Mouse (Mus musculus): ENCODE measurements at regions not wholly inside any gene's neighbourhood (a gene's known extent, or its start where the extent isn't known, plus 50 kb on each side); places are given as distances from the start of the nearest gene placed in this dataset.

- Histone ChIP-seq H3K9me3 (ENCODE audit: control insufficient read depth, low read depth, low read length) (no peaks in the 10 kb centered on the region), H3K4me3 (ENCODE audit: low read depth, low read length) (no peak overlapping the region), H3K4me2 (replicated peaks; ENCODE audit: low read depth, low read length) (no peak overlapping the region), H3K27ac (ENCODE audit: low read length) (no peak overlapping the region), H3K4me1 (ENCODE audit: control insufficient read depth, insufficient read depth, low read length) (no peaks in the 10 kb centered on the region), H3K36me3 (ENCODE audit: control insufficient read depth, insufficient read depth, low read length) (no peaks in the 10 kb centered on the region), H3K9ac (replicated peaks; ENCODE audit: low read depth, low read length) (no peak overlapping the region), H3K27me3 (ENCODE audit: control insufficient read depth, insufficient read depth, low read length) (no peaks in the 10 kb centered on the region)
- WGBS: 70% methylated on average over 7 of the region's 7 CpGs
- no peak for ATAC-seq (ENCODE audit: insufficient number of reproducible peaks, insufficient read depth, low FRiP score, low read depth)
Observed at GRCm38 (mm10) chr7:137611891-137612522, 174.6 kb downstream of the Glrx3 start.

- Histone ChIP-seq H3K4me1 (ENCODE audit: control insufficient read depth, insufficient read depth, low read length) (no peaks in the 10 kb centered on the region), H3K4me2 (replicated peaks; ENCODE audit: low read depth, low read length) (no peak overlapping the region), H3K27me3 (ENCODE audit: control insufficient read depth, insufficient read depth, low read length) (no peaks in the 10 kb centered on the region), H3K9me3 (ENCODE audit: control insufficient read depth, low read depth, low read length) (no peaks in the 10 kb centered on the region), H3K9ac (replicated peaks; ENCODE audit: low read depth, low read length) (no peak overlapping the region), H3K27ac (ENCODE audit: low read length) (no peak overlapping the region), H3K36me3 (ENCODE audit: control insufficient read depth, insufficient read depth, low read length) (no peaks in the 10 kb centered on the region), H3K4me3 (ENCODE audit: low read depth, low read length) (no peak overlapping the region)
- 45% methylated on average over 5 of the region's 5 CpGs for WGBS
- ATAC-seq (ENCODE audit: insufficient number of reproducible peaks, insufficient read depth, low FRiP score, low read depth): no peak
Observed at GRCm38 (mm10) chr7:137618406-137619133, 181.2 kb downstream of the Glrx3 start.

GRCm38 (mm10) chr7:137619286-137619789 is 181.9 kb downstream of the Glrx3 start:
- H3K4me2 ChIP-seq (replicated peaks; ENCODE audit: low read depth, low read length): no peak overlapping the region
- H3K36me3 ChIP-seq (ENCODE audit: control insufficient read depth, insufficient read depth, low read length): no peaks in the 10 kb centered on the region
- no peak overlapping the region for H3K9ac ChIP-seq (replicated peaks; ENCODE audit: low read depth, low read length)
- no peak overlapping the region for H3K27ac ChIP-seq (ENCODE audit: low read length)
- no peak for ATAC-seq (ENCODE audit: insufficient number of reproducible peaks, insufficient read depth, low FRiP score, low read depth)
- H3K27me3 ChIP-seq (ENCODE audit: control insufficient read depth, insufficient read depth, low read length): no peaks in the 10 kb centered on the region
- no peaks in the 10 kb centered on the region for H3K4me1 ChIP-seq (ENCODE audit: control insufficient read depth, insufficient read depth, low read length)
- 61% methylated on average over 6 of the region's 6 CpGs for WGBS
- H3K4me3 ChIP-seq (ENCODE audit: low read depth, low read length): no peak overlapping the region
- H3K9me3 ChIP-seq (ENCODE audit: control insufficient read depth, low read depth, low read length): no peaks in the 10 kb centered on the region

- H3K27ac ChIP-seq (ENCODE audit: low read length): no peak overlapping the region
- no peak overlapping the region for H3K4me2 ChIP-seq (replicated peaks; ENCODE audit: low read depth, low read length)
- H3K4me3 ChIP-seq (ENCODE audit: low read depth, low read length): no peak overlapping the region
- no peaks in the 10 kb centered on the region for H3K36me3 ChIP-seq (ENCODE audit: control insufficient read depth, insufficient read depth, low read length)
- no peaks in the 10 kb centered on the region for H3K9me3 ChIP-seq (ENCODE audit: control insufficient read depth, low read depth, low read length)
- no peaks in the 10 kb centered on the region for H3K27me3 ChIP-seq (ENCODE audit: control insufficient read depth, insufficient read depth, low read length)
- H3K9ac ChIP-seq (replicated peaks; ENCODE audit: low read depth, low read length): no peak overlapping the region
- ATAC-seq (ENCODE audit: insufficient number of reproducible peaks, insufficient read depth, low FRiP score, low read depth): no peak
- H3K4me1 ChIP-seq (ENCODE audit: control insufficient read depth, insufficient read depth, low read length): no peaks in the 10 kb centered on the region
- WGBS: 90% methylated on average over 3 of the region's 3 CpGs
Observed at GRCm38 (mm10) chr7:137628266-137628665, 190.9 kb downstream of the Glrx3 start.

- 91% methylated on average over 5 of the region's 5 CpGs for WGBS
- H3K4me2 ChIP-seq (replicated peaks; ENCODE audit: low read depth, low read length): no peak overlapping the region
- H3K4me3 ChIP-seq (ENCODE audit: low read depth, low read length): no peak overlapping the region
Observed at GRCm38 (mm10) chr7:137629540-137629939, 192.1 kb downstream of the Glrx3 start.

GRCm38 (mm10) chr7:137648621-137649020 is 211.2 kb downstream of the Glrx3 start:
- WGBS: 46% methylated on average over 6 of the region's 6 CpGs

More at GRCm38 (mm10) chr7:137629540-137629939, 192.1 kb downstream of the Glrx3 start:
- Histone ChIP-seq H3K4me1 (ENCODE audit: control insufficient read depth, insufficient read depth, low read length) (no peaks in the 10 kb centered on the region), H3K9me3 (ENCODE audit: control insufficient read depth, low read depth, low read length) (no peaks in the 10 kb centered on the region), H3K36me3 (ENCODE audit: control insufficient read depth, insufficient read depth, low read length) (no peaks in the 10 kb centered on the region), H3K9ac (replicated peaks; ENCODE audit: low read depth, low read length) (no peak overlapping the region), H3K27me3 (ENCODE audit: control insufficient read depth, insufficient read depth, low read length) (no peaks in the 10 kb centered on the region), H3K27ac (ENCODE audit: low read length) (no peak overlapping the region)
- ATAC-seq (ENCODE audit: insufficient number of reproducible peaks, insufficient read depth, low FRiP score, low read depth): no peak

GRCm38 (mm10) chr7:137649650-137650049 is 212.2 kb downstream of the Glrx3 start:
- Histone ChIP-seq H3K4me1 (ENCODE audit: control insufficient read depth, insufficient read depth, low read length) (no peaks in the 10 kb centered on the region), H3K9me3 (ENCODE audit: control insufficient read depth, low read depth, low read length) (no peaks in the 10 kb centered on the region), H3K9ac (replicated peaks; ENCODE audit: low read depth, low read length) (no peak overlapping the region), H3K4me2 (replicated peaks; ENCODE audit: low read depth, low read length) (no peak overlapping the region), H3K27me3 (ENCODE audit: control insufficient read depth, insufficient read depth, low read length) (no peaks in the 10 kb centered on the region), H3K4me3 (ENCODE audit: low read depth, low read length) (no peak overlapping the region), H3K27ac (ENCODE audit: low read length) (no peak overlapping the region), H3K36me3 (ENCODE audit: control insufficient read depth, insufficient read depth, low read length) (no peaks in the 10 kb centered on the region)
- WGBS: 76% methylated on average over 6 of the region's 6 CpGs
- ATAC-seq (ENCODE audit: insufficient number of reproducible peaks, insufficient read depth, low FRiP score, low read depth): no peak

More at GRCm38 (mm10) chr7:137648621-137649020, 211.2 kb downstream of the Glrx3 start:
- Histone ChIP-seq H3K4me2 (replicated peaks; ENCODE audit: low read depth, low read length) (no peak overlapping the region), H3K9me3 (ENCODE audit: control insufficient read depth, low read depth, low read length) (no peaks in the 10 kb centered on the region), H3K27me3 (ENCODE audit: control insufficient read depth, insufficient read depth, low read length) (no peaks in the 10 kb centered on the region), H3K4me1 (ENCODE audit: control insufficient read depth, insufficient read depth, low read length) (no peaks in the 10 kb centered on the region), H3K36me3 (ENCODE audit: control insufficient read depth, insufficient read depth, low read length) (no peaks in the 10 kb centered on the region), H3K9ac (replicated peaks; ENCODE audit: low read depth, low read length) (no peak overlapping the region), H3K4me3 (ENCODE audit: low read depth, low read length) (no peak overlapping the region), H3K27ac (ENCODE audit: low read length) (no peak overlapping the region)
- ATAC-seq (ENCODE audit: insufficient number of reproducible peaks, insufficient read depth, low FRiP score, low read depth): no peak

GRCm38 (mm10) chr7:137653837-137654236 is 216.4 kb downstream of the Glrx3 start:
- H3K4me1 ChIP-seq (ENCODE audit: control insufficient read depth, insufficient read depth, low read length): no peaks in the 10 kb centered on the region
- H3K27me3 ChIP-seq (ENCODE audit: control insufficient read depth, insufficient read depth, low read length): no peaks in the 10 kb centered on the region
- H3K9me3 ChIP-seq (ENCODE audit: control insufficient read depth, low read depth, low read length): no peaks in the 10 kb centered on the region
- H3K9ac ChIP-seq (replicated peaks; ENCODE audit: low read depth, low read length): no peak overlapping the region
- WGBS: 94% methylated on average over 4 of the region's 4 CpGs
- H3K36me3 ChIP-seq (ENCODE audit: control insufficient read depth, insufficient read depth, low read length): no peaks in the 10 kb centered on the region
- ATAC-seq (ENCODE audit: insufficient number of reproducible peaks, insufficient read depth, low FRiP score, low read depth): no peak
- H3K4me2 ChIP-seq (replicated peaks; ENCODE audit: low read depth, low read length): no peak overlapping the region
- no peak overlapping the region for H3K4me3 ChIP-seq (ENCODE audit: low read depth, low read length)
- no peak overlapping the region for H3K27ac ChIP-seq (ENCODE audit: low read length)
